Mouse (Mus musculus): ENCODE measurements around the gene Churc1. TPM values are rescaled to one million over a fixed set of nuclear protein-coding genes. Genes with fewer than 3 reads are reported as not detected.

Gene Churc1
- polyA plus RNA-seq, 2 experiments = 47.4 to 104 TPM

DNA sequence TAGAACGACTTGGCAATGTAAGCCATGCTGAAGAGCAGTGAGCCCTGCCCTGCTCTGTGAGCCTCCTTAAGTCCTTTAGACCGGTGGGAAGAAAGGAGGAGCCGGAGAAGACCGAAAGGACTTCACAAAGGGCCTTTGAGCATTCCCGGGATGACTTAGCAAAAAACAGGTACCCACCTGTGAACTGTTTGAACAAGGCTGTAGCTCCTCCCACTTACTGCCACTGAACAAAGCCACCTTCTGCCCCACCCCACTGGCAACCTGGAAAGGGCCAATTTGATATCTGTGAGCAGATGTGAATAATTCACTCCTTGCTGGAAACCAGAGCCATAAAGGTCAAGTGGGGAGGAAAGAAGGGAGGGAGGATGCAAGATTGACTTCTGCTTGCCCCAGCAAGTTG is 30.0 kb downstream of the Churc1 start, which contains the start of gene Gpx2:
Gene Gpx2 (minus strand): TSS at position 205 of the 400 bp plus-strand sequence.
- Histone ChIP-seq H3K9ac (ENCODE audit: low read depth, low read length, severe bottlenecking) (no peak within 1 kb of the TSS), H3K9me3 (ENCODE audit: control insufficient read depth, low read length) (no peaks in the 10 kb centered on the region), H3K27me3 (ENCODE audit: control insufficient read depth, insufficient read depth, low read length) (no peaks in the 10 kb centered on the region), H3K27ac (replicated peaks; ENCODE audit: low read depth, low read length) (no peak within 1 kb of the TSS), H3K36me3 (ENCODE audit: control insufficient read depth, insufficient read depth, low read length) (no peaks in the 10 kb centered on the region), H3K4me1 (ENCODE audit: control insufficient read depth, insufficient read depth, low read length) (no peaks in the 10 kb centered on the region), H3K4me3 (replicated peaks; ENCODE audit: low read length) (no peak within 1 kb of the TSS), H3K4me2 (replicated peaks; ENCODE audit: low read depth, low read length, severe bottlenecking) (no peak within 1 kb of the TSS)
- no peak for TF ChIP-seq POLR2A (IDR thresholded peaks at IDR 0.05; ENCODE audit: borderline replicate concordance, extremely low read depth, insufficient read depth, insufficient read length)
- DNase-seq (ENCODE audit: low spot score) (no peak), ATAC-seq (ENCODE audit: low FRiP score, low read depth) (no peak)
- WGBS = 79% methylated on average over 5 of the region's 5 CpGs

- H3K9ac ChIP-seq (ENCODE audit: low read depth, low read length, severe bottlenecking) = no peak overlapping the region
- H3K4me1 ChIP-seq (ENCODE audit: control insufficient read depth, insufficient read depth, low read length) = no peaks in the 10 kb centered on the region
- 82% methylated on average over 7 of the region's 7 CpGs for WGBS
Measured at GRCm38 (mm10) chr12:76796938-76797539, 31.7 kb downstream of the Churc1 start.

GRCm38 (mm10) chr12:76798008-76798720 is 32.8 kb downstream of the Churc1 start:
- Histone ChIP-seq H3K36me3 (ENCODE audit: control insufficient read depth, insufficient read depth, low read length) (no peaks in the 10 kb centered on the region), H3K9ac (ENCODE audit: low read depth, low read length, severe bottlenecking) (no peak overlapping the region), H3K4me2 (replicated peaks; ENCODE audit: low read depth, low read length, severe bottlenecking) (no peak overlapping the region), H3K4me1 (ENCODE audit: control insufficient read depth, insufficient read depth, low read length) (no peaks in the 10 kb centered on the region), H3K9me3 (ENCODE audit: control insufficient read depth, low read length) (no peaks in the 10 kb centered on the region), H3K4me3 (replicated peaks; ENCODE audit: low read length) (no peak overlapping the region), H3K27ac (replicated peaks; ENCODE audit: low read depth, low read length) (no peak overlapping the region), H3K27me3 (ENCODE audit: control insufficient read depth, insufficient read depth, low read length) (no peaks in the 10 kb centered on the region)
- DNase-seq (ENCODE audit: low spot score) = no peak
- ATAC-seq (ENCODE audit: low FRiP score, low read depth) = no peak
- TF ChIP-seq POLR2A (IDR thresholded peaks at IDR 0.05; ENCODE audit: borderline replicate concordance, extremely low read depth, insufficient read depth, insufficient read length) = no peak
- 83% methylated on average over 5 of the region's 5 CpGs for WGBS

More at GRCm38 (mm10) chr12:76796938-76797539, 31.7 kb downstream of the Churc1 start:
- Histone ChIP-seq H3K4me2 (replicated peaks; ENCODE audit: low read depth, low read length, severe bottlenecking) (no peak overlapping the region), H3K36me3 (ENCODE audit: control insufficient read depth, insufficient read depth, low read length) (no peaks in the 10 kb centered on the region), H3K9me3 (ENCODE audit: control insufficient read depth, low read length) (no peaks in the 10 kb centered on the region), H3K4me3 (replicated peaks; ENCODE audit: low read length) (no peak overlapping the region), H3K27me3 (ENCODE audit: control insufficient read depth, insufficient read depth, low read length) (no peaks in the 10 kb centered on the region), H3K27ac (replicated peaks; ENCODE audit: low read depth, low read length) (no peak overlapping the region)
- no peak for DNase-seq (ENCODE audit: low spot score)
- TF ChIP-seq POLR2A (IDR thresholded peaks at IDR 0.05; ENCODE audit: borderline replicate concordance, extremely low read depth, insufficient read depth, insufficient read length) = no peak
- no peak for ATAC-seq (ENCODE audit: low FRiP score, low read depth)

DNA sequence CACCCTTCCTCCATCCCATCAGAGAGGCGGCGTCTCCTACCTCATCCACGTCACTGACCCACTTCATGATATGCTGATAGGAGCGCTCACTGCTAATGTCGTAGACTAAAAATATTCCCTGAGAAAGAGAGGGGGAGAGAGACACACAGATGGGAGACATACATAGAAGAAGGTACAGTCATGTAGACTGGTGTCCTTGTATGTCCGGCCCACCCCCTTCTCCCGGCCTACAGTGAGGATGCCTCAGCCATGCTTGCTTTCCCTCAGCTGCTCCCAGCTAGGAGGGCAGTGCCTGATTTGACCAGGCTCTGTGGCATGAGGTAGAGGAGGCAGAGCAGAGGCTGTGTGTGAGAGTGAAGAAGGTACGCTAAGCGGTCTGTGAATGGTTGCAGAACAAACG is 37.7 kb downstream of the Churc1 start:
- WGBS = 92% methylated on average over 10 of the region's 10 CpGs
- no peaks in the 10 kb centered on the region for H3K4me1 ChIP-seq (ENCODE audit: control insufficient read depth, insufficient read depth, low read length)
- H3K36me3 ChIP-seq (ENCODE audit: control insufficient read depth, insufficient read depth, low read length) = no peaks in the 10 kb centered on the region
- H3K27me3 ChIP-seq (ENCODE audit: control insufficient read depth, insufficient read depth, low read length) = no peaks in the 10 kb centered on the region
- no peak overlapping the region for H3K4me3 ChIP-seq (replicated peaks; ENCODE audit: low read length)
- H3K27ac ChIP-seq (replicated peaks; ENCODE audit: low read depth, low read length) = no peak overlapping the region
- DNase-seq (ENCODE audit: low spot score) = no peak
- no peaks in the 10 kb centered on the region for H3K9me3 ChIP-seq (ENCODE audit: control insufficient read depth, low read length)
- no peak for ATAC-seq (ENCODE audit: low FRiP score, low read depth)
- no peak for TF ChIP-seq POLR2A (IDR thresholded peaks at IDR 0.05; ENCODE audit: borderline replicate concordance, extremely low read depth, insufficient read depth, insufficient read length)
- H3K4me2 ChIP-seq (replicated peaks; ENCODE audit: low read depth, low read length, severe bottlenecking) = no peak overlapping the region
- no peak overlapping the region for H3K9ac ChIP-seq (ENCODE audit: low read depth, low read length, severe bottlenecking)

DNA sequence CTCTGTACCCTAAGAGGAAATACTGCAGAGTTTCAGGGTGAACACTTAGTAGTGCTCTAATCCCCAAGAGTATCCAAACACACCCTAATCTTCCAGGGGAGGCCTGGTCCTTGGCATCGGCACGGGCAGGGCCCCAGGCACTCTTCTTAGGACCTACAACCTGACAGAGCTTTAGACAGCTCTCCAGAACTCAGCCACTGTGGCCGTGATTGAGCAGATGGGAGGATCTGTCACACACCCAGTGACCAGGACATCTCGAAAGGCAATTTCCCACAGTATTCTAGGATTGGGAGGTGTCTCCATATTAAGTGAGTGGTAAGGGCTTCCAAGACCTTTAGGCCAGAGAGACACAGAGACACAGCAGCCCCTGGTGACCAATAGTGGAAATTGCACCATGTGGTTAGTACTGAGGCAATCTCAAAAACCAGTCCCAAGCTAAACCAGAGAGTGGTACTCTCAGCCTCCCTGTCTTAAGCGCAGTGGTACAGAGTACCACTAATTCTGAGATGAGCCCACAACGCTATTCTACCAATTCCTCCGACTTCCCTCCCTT is 38.4 kb downstream of the Churc1 start:
- WGBS = 48% methylated on average over 7 of the region's 7 CpGs
- Histone ChIP-seq H3K4me2 (replicated peaks; ENCODE audit: low read depth, low read length, severe bottlenecking) (no peak overlapping the region), H3K27me3 (ENCODE audit: control insufficient read depth, insufficient read depth, low read length) (no peaks in the 10 kb centered on the region), H3K27ac (replicated peaks; ENCODE audit: low read depth, low read length) (no peak overlapping the region), H3K9me3 (ENCODE audit: control insufficient read depth, low read length) (no peaks in the 10 kb centered on the region), H3K9ac (ENCODE audit: low read depth, low read length, severe bottlenecking) (no peak overlapping the region), H3K36me3 (ENCODE audit: control insufficient read depth, insufficient read depth, low read length) (no peaks in the 10 kb centered on the region), H3K4me1 (ENCODE audit: control insufficient read depth, insufficient read depth, low read length) (no peaks in the 10 kb centered on the region), H3K4me3 (replicated peaks; ENCODE audit: low read length) (no peak overlapping the region)
- ATAC-seq (ENCODE audit: low FRiP score, low read depth) (peak; percentile 26; the same call in 1 of the 2 replicates), DNase-seq (ENCODE audit: low spot score) (no peak)
- no peak for TF ChIP-seq POLR2A (IDR thresholded peaks at IDR 0.05; ENCODE audit: borderline replicate concordance, extremely low read depth, insufficient read depth, insufficient read length)
